Mouse (Mus musculus): Measurements from ENCODE around the gene Bcl9.

Bcl9 gene

GRCm38 (mm10) chr3:97296941-97297552, 670 bp downstream of the Bcl9 start:
- DNase-seq (ENCODE audit: low spot score in 2 of 2): peak; percentile 36 to 44

GRCm38 (mm10) chr3:97294334-97294733, 3.4 kb downstream of the Bcl9 start:
- DNase-seq (ENCODE audit: low spot score in 2 of 2): no peak

- DNase-seq (ENCODE audit: low spot score in 2 of 2): no peak
Measured at GRCm38 (mm10) chr3:97284878-97285277, 12.8 kb downstream of the Bcl9 start.

- DNase-seq (ENCODE audit: low spot score in 2 of 2): no peak
Measured at GRCm38 (mm10) chr3:97284056-97284455, 13.7 kb downstream of the Bcl9 start.

GRCm38 (mm10) chr3:97281426-97281825, 16.3 kb downstream of the Bcl9 start:
- no peak for DNase-seq (ENCODE audit: low spot score in 2 of 2)

GRCm38 (mm10) chr3:97275708-97276107, 22.0 kb downstream of the Bcl9 start:
- no peak for DNase-seq (ENCODE audit: low spot score in 2 of 2)

- DNase-seq (ENCODE audit: low spot score in 2 of 2): no peak
Measured at GRCm38 (mm10) chr3:97274516-97275230, 23.0 kb downstream of the Bcl9 start.

GRCm38 (mm10) chr3:97273876-97274275, 23.8 kb downstream of the Bcl9 start:
- no peak for DNase-seq (ENCODE audit: low spot score in 2 of 2)

- no peak for DNase-seq (ENCODE audit: low spot score in 2 of 2)
Measured at GRCm38 (mm10) chr3:97265667-97266415, 31.9 kb downstream of the Bcl9 start.

- DNase-seq (ENCODE audit: low spot score in 2 of 2): no peak
Measured at GRCm38 (mm10) chr3:97262235-97262634, 35.5 kb downstream of the Bcl9 start.

- no peak for DNase-seq (ENCODE audit: low spot score in 2 of 2)
Measured at GRCm38 (mm10) chr3:97255706-97256339, 41.9 kb downstream of the Bcl9 start.

- no peak for DNase-seq (ENCODE audit: low spot score in 2 of 2)
Measured at GRCm38 (mm10) chr3:97254861-97255465, 42.8 kb downstream of the Bcl9 start.

GRCm38 (mm10) chr3:97253823-97254600, 43.7 kb downstream of the Bcl9 start:
- DNase-seq (ENCODE audit: low spot score in 2 of 2): no peak

GRCm38 (mm10) chr3:97252896-97253295, 44.8 kb downstream of the Bcl9 start:
- DNase-seq (ENCODE audit: low spot score in 2 of 2): no peak

- DNase-seq (ENCODE audit: low spot score in 2 of 2): no peak
Measured at GRCm38 (mm10) chr3:97242629-97243167, 55.0 kb downstream of the Bcl9 start.

- DNase-seq (ENCODE audit: low spot score in 2 of 2): no peak
Measured at GRCm38 (mm10) chr3:97241826-97242225, 55.9 kb downstream of the Bcl9 start.

GRCm38 (mm10) chr3:97239793-97240192, 57.9 kb downstream of the Bcl9 start:
- no peak for DNase-seq (ENCODE audit: low spot score in 2 of 2)

GRCm38 (mm10) chr3:97239316-97239715, 58.4 kb downstream of the Bcl9 start:
- DNase-seq (ENCODE audit: low spot score in 2 of 2): no peak

- DNase-seq (ENCODE audit: low spot score in 2 of 2): no peak
Measured at GRCm38 (mm10) chr3:97238521-97238920, 59.2 kb downstream of the Bcl9 start.

GRCm38 (mm10) chr3:97237403-97237802, 60.3 kb downstream of the Bcl9 start:
- DNase-seq (ENCODE audit: low spot score in 2 of 2): no peak

GRCm38 (mm10) chr3:97234797-97235196, 62.9 kb downstream of the Bcl9 start:
- peak in 1 of 2 experiments; percentile 32 for DNase-seq (ENCODE audit: low spot score in 2 of 2)
